Mouse (Mus musculus) mouse embryonic stem cell (cell line): ENCODE results near the gene Naaladl2.

Experiments
- in situ Hi-C, 2 experiments: fragments of 300-500 bp; cut with MboI; formaldehyde crosslinking; loops; 1 replicate in 1 of 2; 3 replicates in 1 of 2; pipeline ENCODE4 v1.14.3; 2019 to 2020; ENCODE audit warnings: low sequenced_read_pairs in 2 of 2, low pct_unique_long_range_greater_than_20kb in 1 of 2, mixed read lengths in 1 of 2; ENCODE audit not compliant: unreplicated experiment in 1 of 2

The Naaladl2 gene

DNA sequence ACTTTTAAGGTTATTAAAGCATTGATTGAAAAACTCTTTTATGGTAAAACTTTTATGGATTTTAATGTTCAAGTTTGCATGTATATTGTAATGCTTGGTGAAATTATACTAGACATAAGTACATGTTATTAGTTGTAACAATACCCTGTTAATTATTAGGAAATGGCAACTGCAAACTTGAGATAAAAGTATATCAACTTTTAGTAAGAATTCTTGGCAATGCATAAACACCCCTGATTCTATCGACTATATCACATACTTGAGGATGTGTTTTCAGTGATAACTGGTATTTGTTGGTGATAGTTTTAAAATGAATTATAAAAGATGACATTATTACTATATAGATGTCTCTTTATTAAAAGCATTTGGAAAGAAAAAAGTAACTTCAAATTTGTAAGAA is 1017.9 kb downstream of the Naaladl2 start:
- in situ Hi-C loops, result no loop called here

DNA sequence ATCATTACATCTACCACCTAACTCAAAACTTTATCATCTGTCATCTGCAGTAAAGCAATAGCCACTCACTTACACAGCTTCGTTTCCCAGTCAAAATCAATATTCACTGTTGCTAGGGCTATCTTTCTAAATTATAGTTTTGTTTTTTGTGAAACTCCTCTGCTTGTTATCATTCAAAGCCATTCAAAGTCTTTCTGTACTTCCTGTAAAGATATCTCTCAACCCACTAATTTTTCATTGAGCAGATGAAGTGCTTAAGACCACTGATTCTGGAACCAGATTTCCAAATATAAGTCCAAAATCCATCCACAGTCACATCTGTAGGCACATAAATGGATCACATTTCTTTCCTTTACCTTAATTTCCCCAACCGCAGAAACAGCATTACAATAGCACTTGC is 1020.0 kb downstream of the Naaladl2 start:
- in situ Hi-C loops, result no loop called here

DNA sequence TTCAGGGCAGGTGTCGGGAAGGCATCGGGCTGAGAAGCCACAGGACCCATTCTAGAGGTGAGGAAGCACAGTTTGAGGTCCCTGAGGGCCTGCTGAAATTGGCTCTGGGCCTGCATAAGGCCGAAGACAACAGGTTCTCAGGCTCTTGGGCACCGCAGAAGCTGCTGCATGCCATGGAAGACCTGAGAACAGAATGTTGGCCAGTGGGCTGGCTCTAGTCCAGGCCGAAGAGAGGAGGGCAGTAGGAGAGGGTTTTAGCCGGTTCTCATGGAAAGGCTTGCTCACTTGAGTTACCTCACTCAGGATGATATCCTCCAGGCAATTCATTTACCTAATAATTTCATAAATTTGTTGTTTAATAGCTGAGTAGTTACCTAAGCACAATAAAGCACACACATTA is 1025.9 kb downstream of the Naaladl2 start:
- in situ Hi-C loops, result no loop called here

DNA sequence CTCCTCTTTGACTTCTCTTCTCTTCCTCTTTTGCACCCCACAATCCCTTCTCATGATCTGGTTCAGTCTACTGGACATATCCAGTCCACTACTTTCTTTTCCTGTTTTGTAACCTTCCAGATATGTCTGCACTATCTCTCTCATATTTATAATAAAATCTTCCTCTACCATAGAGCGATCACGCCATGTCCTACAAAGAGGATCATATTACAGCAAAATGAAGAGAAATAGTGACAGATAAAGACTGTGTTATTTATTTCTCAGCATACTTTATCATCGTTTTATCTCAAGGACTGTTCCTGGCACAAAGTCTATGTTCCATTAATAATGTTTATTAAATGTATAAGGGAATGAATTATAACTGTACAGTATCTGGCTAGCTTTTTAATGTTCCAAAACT is 1029.2 kb downstream of the Naaladl2 start:
- in situ Hi-C loops, result no loop called here

DNA sequence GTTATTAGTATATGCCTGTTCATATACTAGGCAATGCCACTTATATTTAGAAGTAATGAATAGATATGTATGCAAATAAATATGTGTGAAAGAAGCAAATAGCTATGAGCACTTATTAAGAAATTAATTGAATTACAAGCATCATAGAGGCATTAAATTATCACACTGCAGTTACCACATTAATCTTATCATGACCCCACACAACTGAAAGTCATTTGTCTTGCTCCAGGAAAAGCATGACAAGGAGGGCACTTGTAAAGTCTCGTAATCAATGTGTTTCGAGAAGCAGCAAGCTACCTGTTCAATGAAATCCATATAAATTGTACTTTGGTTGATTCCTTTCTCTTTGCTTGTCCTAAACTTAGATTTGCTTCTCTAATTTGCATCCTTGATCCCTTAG is 1030.7 kb downstream of the Naaladl2 start:
- in situ Hi-C loops, result no loop called here

DNA sequence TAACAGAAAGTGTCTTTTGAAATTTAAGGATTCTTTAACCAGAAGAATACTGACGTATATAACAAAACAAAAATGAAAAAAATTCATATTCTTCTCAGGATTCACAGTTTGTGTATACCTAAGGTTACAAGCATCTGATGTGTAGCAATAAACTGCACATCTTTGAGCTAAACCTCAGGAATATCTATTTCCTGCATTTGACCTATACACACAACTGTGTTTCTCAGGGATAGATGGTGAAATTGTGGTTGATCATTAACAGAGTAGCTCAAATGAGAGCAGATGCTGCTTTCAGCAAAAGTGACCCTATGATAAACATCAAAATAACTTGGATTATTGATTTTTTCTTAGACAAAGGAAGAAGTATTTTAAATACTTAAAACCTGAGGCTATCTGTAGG is 1037.7 kb downstream of the Naaladl2 start:
- in situ Hi-C loops, result no loop called here

DNA sequence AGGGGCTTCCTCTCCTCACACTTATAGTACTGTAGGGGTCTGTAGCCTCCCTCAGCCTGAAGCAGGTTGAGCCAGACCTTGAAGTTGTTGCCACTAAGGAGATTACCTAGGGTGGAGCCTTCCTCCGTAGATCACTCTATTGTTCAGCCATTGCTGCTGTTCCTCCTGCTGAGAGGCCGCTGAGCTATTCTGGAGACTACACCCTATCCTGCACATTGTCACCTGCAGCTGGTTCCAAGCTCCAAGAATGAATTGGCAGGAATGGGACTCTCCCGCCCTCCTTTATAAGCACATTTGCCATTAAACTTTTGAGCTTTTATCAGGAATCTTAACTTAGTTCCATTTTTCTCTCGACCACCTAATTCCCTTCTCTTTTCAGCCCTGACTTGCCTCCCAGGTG is 1064.3 kb downstream of the Naaladl2 start:
- in situ Hi-C loops, result no loop called here

DNA sequence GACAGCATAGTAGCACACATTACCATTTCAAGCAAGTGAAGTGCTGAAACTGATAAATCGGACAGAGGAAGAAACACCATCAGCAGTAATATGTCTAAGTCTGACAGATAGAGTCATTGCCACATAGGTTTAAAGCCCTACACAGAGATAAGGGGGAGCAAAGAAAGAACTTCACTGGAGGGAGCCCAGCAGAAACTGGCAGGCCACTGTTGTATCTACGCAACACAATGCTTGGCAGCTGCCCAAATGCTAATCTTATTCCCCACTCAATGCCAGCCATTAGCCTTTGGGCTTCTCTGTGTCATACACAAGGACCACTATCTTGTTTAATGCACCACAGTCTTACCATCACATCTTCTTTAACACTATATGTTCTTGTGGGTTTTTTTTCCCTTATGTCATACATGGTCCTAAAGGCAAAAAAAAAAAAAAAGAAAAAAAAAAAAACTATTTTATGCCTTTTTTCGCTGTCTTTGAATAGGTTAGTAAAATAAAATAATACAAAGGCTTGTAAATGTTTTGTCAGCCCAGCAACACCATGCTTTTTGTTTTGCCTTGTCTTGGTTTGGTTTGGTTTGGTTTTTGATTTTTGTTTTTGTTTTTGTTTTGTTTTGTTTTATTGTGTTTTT is 1072.8 kb downstream of the Naaladl2 start:
- in situ Hi-C loops, result no loop called here

DNA sequence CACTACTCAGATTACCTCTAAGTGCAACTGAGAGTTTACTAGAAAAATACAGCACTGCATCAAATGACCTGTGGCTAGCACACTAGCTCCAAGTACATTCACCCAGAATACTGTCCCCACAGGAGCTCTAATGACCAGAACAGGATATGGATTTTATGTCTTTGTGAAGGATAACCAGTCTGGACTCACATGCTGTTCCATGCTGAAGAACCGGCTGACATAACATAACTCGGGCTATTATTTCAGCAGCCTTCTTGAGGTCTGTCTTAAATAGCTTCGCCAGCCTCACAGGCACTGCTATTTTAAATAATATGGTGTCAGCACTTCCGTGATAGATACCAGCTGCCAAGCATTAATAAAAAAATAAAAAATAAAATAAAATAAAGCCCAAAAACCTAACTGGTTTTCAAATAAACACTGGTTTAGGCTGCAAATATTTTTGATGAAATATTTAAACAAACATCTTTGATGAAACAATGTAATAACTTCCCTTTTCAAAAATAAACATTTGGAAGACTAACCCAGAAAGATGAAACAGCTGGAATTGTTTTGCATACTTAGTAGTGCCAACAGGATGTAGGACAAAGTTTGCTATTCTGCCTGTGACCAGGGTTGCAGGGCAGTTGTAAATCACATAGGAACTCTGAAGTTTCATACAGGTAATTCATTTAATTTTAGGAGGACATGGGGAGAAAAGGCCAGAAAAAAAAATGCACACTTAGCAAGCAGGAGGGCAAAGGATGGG is 1073.5 kb downstream of the Naaladl2 start:
- in situ Hi-C loops, result no loop called here

DNA sequence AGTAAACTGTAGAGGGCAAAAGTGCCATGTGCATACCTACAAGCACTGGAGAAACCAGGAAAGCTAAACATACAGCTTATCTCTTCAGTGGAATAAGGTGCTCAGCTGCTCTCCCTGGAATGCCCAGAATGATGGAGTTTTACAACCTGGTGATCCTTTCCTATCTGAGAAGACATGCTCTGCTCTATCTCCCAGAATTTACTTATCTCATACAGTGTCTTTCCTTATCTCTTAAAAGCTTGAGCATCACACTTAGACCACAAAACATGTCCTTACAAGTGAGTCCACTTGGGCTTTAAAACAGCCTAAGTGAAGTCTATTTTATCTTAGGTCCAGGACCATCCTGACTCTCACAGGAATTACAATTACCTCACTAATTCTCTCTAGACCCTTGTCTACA is 1095.8 kb downstream of the Naaladl2 start:
- in situ Hi-C loops, result no loop called here

DNA sequence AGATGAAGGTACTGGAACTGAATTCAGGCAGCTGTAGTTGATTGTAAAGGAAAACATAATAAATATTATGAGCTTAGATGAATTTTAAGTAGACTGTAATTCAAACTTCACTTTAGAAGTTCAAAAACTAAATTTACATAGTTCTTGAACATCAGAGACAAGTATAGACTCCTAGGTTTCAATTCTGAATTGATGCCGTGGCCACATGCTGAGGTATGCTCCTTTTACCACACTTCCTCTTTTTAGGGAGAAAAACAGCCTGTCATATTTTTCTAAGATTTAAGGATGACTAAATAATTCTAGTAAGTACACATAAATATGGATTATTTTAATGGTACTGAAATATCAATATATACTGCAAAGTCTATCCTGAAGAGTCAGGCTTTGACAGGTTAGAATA is 1142.3 kb downstream of the Naaladl2 start:
- in situ Hi-C loops, result no loop called here

DNA sequence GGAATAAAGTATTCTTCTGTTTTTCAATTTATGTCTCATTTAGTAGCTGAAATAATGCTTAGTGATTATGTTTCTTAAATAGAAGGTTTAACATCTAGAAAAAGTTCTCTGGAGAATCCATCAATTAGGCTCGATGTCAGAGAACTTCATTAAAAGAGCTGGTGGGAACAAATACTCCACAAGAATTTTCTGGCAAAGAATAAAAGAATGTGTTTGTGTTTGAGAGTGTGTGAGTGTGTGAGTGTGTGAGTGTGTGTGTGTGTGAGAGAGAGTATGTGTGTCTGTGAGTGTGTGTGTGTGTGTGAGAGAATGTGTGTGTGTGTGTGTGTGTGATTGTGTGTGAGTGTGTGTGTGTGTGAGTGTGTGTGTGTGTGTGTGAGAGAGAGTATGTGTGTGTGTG is 1170.3 kb downstream of the Naaladl2 start:
- in situ Hi-C loops, result no loop called here

DNA sequence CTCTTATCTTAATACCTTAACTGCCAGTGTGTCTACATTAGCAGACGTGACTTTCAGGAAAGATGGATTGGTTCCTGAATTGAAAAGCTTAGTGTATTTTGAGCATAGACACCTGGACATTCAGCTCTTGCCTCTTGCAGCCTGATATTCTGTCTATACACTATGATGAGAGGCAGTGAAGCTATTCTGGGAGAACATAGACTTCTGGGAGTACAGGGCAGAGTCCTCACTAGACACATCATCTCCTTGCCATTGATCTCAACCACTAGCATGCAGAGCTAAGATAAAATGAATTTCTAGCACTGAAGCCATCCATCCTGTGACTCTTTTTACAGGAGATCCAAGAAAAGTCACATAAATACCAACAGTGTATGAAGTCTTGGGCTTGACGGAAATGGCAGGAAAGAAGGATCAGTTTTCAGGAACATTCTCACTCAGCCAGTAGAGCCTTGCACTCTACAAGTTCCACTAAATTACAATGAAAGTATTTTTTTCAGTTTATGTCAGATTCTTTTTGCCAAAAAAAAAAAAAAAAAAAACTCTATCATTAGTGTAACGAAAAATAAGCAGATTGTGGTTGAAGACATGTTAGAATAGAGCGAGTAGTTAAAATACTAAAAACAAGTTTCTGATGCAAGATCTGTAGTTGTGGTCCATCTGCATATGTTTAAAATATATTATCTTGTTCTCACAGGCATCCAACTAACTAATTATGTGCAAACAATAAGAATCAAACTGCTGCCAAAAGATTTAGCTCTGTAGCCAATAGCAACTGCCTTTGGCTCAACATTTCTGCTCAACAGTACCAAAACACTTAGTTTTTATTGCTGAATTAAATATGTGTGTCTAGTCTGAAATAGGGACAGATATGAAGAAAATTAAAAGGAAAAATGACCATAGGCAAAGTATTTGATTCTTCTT is 1171.1 kb downstream of the Naaladl2 start:
- in situ Hi-C loops, result no loop called here

DNA sequence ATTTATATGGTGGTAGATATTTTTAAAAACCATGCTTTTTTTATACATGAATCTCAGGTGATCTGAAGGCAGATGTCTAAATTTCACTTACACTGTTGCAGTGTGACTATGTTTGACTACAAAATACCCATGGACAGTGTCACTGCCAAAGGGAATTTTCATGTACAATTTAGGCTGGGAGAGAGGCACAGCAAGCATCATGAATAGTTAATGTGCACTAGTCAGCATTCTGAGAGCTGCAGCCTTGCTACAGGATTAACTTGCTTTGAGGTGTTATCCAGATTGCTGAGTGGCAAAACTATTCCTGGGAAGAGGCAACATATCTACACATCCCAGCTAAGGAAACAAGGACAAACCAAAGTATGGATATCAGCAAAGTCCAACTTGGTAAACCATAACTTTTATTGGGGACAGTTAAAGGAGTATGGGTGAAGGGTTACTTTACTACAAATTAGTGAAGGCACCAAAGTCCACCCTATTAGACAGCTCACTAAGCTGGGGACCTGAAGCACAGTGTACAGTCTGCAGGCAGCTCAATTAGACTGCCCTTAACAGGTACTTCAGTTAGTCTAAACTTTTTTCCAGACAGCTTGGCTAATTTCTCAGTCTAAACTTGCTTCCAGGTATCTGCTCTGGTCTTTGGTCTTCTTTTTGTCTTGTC is 1181.0 kb downstream of the Naaladl2 start:
- in situ Hi-C loops, result no loop called here

DNA sequence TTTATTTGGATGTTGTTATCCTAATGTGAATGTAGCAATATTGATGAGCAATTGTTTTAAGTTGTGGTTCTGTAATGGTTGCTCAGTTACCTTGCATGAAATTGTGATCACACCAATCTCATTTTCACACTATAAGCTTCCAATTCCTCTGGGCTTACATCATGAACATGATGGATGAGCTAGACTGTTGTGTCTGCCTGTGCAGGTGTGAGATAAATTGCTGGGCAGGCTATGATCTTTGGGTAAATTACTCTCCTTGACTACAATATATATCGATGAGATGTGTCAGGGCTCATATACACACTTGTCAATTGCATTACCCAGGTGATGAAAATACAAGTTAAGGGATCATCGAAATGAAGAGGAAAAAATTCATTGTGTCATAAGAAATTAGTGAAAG is 1197.9 kb downstream of the Naaladl2 start:
- in situ Hi-C loops, result no loop called here

DNA sequence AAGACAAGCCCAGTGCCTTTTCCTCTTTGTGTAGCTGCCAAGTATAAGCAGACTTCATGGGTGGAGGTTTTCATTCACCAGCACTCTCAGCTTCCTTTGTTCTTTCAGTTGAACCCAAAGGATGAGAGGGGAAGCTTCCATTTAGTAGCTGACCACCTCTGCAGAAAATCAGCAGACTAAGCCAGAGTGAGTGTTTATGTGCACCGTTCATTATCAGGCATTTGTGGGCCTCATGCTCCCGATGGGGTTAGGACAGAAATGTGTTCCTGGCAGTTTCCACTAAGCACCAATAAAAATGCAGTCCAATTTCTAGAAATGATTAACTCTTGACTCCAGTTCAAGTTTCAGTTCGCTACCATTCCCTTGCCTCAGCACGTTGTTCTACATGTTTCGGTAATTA is 1206.8 kb downstream of the Naaladl2 start:
- in situ Hi-C loops, result no loop called here

DNA sequence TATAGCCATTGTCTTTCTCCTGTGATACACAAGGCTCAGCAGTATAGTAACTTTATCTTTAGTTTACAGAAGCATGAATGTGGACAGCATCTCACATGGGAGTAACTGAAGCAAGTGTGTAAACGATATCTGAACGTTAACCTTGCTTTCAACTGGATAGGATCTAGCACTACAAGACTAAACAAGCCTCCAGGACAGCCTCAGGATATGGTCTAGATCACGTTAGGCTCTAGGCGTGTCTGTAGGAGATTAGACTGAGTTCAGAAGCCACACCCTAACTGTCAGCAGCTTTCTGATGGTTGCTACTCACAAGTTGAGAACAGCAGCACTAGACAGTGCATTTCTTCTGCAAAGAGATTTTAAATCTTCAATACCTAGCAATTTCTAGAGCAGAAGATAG is 1216.0 kb downstream of the Naaladl2 start:
- in situ Hi-C loops, result no loop called here

DNA sequence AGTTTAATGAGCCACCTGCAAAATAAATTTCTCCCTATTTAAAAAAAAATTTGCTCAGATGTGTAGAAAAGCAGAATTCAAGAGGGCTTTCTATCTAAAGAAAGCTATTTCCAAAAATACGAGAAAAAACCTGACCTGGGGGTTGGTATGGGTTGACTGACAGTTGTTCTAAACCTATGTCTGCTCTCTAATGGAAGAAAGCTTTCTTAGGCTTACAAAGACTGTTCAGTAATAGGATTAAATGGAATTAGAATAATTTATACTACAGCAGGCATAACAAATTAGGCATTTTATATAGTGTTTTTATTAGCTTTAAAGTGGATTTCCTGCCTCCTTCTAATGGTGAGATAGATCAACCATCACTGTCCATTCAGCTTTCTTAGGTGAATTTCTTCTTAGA is 1236.4 kb downstream of the Naaladl2 start:
- in situ Hi-C loops, result no loop called here

DNA sequence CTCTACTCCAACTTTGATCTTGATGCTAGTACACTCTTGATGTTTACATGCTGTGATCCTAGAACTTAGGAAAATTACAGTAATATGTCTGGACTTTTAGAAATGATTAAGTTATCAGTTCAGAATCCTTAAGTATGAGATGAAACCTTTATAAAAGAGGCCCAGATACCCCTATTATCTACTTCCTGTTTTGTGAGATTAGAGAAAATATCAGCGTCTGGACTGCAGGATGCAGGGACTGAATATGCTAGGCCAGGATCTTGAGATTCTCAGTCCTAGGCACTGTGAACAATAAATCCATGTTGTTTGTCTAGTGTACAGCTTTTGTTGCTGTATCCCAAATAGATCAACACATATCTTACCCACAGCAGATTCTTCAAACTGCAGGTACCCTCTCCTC is 1278.4 kb downstream of the Naaladl2 start:
- in situ Hi-C loops, result no loop called here
